Mouse (Mus musculus): ENCODE measurements around the gene Hist1h2an. TPM values are rescaled to one million over a fixed set of nuclear protein-coding genes. Genes with fewer than 3 reads are reported as not detected.
"Not testable (repeated sequence)": the region's sequence is repeated elsewhere in the genome, so short reads cannot be mapped to it uniquely, and the experiment has no call there.

Gene Hist1h2an
- polyA plus RNA-seq, 1 experiment: 6.8 TPM

- no peaks in the 10 kb centered on the region for H3K27me3 ChIP-seq (ENCODE audit: control insufficient read depth, insufficient read depth, insufficient read length)
- H3K36me3 ChIP-seq (ENCODE audit: control insufficient read depth, insufficient read depth): no peaks in the 10 kb centered on the region
- peak within 1 kb of the TSS; percentile 30 for H3ac ChIP-seq (ENCODE audit: control insufficient read depth, insufficient read length)
- H3K4me3 ChIP-seq: peak within 1 kb of the TSS; percentile 58
- TF ChIP-seq POLR2AphosphoS2 (IDR thresholded peaks at IDR 0.05; ENCODE audit: insufficient read length, low read depth): peak; percentile 99
- no peak for TF ChIP-seq TCF3 (IDR thresholded peaks at IDR 0.05; ENCODE audit: insufficient read length, low read depth)
- TF ChIP-seq MYOG (IDR thresholded peaks at IDR 0.05; ENCODE audit: control insufficient read depth in 1 of 3, insufficient read depth in 1 of 3, insufficient read length in 2 of 3, low read depth in 2 of 3): no peak
- TF ChIP-seq POLR2A (IDR thresholded peaks at IDR 0.05; ENCODE audit: insufficient read length, low read depth): peak; percentile 99
- H3K4me2 ChIP-seq (ENCODE audit: low read depth): peak within 1 kb of the TSS; percentile 95
- no peaks in the 10 kb centered on the region for H3K79me2 ChIP-seq (ENCODE audit: control insufficient read depth, insufficient read depth)
These were observed 7.0 kb downstream of the Hist1h2an start, which contains the start of gene Hist1h1b for GRCm38 (mm10) chr13:21779767-21780731. Gene Hist1h1b (minus strand): TSS chr13:21780625.

DNA sequence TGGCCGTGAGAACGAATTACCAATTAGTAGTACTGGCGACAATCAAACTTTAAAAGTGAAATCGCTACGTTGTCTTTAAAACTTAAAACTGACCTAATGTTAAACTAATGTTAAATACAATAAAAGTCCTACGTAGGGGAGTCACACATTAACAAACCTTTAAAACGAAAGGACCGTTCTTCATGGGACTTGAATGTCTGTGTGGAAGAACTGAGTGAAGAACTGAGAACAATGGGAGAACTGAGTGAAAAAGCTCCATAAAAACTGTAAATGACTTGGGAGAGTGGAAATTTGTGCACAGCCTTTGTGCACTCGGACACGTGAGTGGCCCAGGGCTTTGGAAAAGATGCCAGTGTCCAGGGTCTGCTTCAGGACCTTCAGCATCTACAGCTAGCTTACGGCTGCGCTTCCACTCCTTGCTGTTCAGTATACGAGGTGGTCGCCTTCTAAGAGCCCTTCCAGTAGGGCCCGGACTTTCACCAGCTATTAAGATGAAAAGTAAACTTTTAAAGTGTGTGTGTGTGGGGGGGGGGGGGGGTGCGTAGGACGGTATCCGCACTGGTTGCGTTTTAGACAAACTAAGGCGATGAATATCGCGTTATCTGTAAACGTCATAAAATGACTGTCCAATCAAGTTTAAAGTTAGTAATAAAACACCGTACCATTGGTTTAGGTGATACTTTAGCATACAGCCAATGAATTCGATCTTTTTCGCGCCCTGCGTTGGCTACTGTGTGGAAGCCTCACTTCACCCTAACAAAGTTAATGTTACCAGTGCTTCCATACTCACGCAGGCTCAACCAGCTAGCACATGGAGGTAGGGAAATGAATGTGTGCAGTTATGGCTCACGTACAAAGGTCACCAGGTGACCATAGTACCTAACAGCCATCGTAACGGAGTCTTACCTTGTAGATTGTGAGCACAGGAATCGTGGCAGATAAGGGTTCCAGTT, 7.9 kb downstream of the Hist1h2an start:
- no peaks in the 10 kb centered on the region for H3K27me3 ChIP-seq (ENCODE audit: control insufficient read depth, insufficient read depth, insufficient read length)
- no peaks in the 10 kb centered on the region for H3K79me2 ChIP-seq (ENCODE audit: control insufficient read depth, insufficient read depth)
- H3K36me3 ChIP-seq (ENCODE audit: control insufficient read depth, insufficient read depth): peaks cover 2% of the 10 kb centered on the region
- peak; percentile 93 for TF ChIP-seq POLR2A (IDR thresholded peaks at IDR 0.05; ENCODE audit: insufficient read length, low read depth)
- TF ChIP-seq POLR2AphosphoS2 (IDR thresholded peaks at IDR 0.05; ENCODE audit: insufficient read length, low read depth): peak; percentile 98
- peak; percentile 92 for TF ChIP-seq E2F4 (IDR thresholded peaks at IDR 0.05; ENCODE audit: insufficient read depth)
- no peak for TF ChIP-seq TCF12 (IDR thresholded peaks at IDR 0.05; ENCODE audit: insufficient read depth, poor library complexity, severe bottlenecking)
- peak overlapping the region; percentile 95 for H3K4me2 ChIP-seq (ENCODE audit: low read depth)
- H3ac ChIP-seq (ENCODE audit: control insufficient read depth, insufficient read length): peak overlapping the region; percentile 30
- peak overlapping the region; percentile 58 for H3K4me3 ChIP-seq

- peak overlapping the region; percentile 71 for H3K4me2 ChIP-seq (ENCODE audit: low read depth)
- no peak overlapping the region for H3ac ChIP-seq (ENCODE audit: control insufficient read depth, insufficient read length)
- no peaks in the 10 kb centered on the region for H3K36me3 ChIP-seq (ENCODE audit: control insufficient read depth, insufficient read depth)
- H3K27me3 ChIP-seq (ENCODE audit: control insufficient read depth, insufficient read depth, insufficient read length): no peaks in the 10 kb centered on the region
- no peaks in the 10 kb centered on the region for H3K79me2 ChIP-seq (ENCODE audit: control insufficient read depth, insufficient read depth)
- no peak for TF ChIP-seq TCF3 (IDR thresholded peaks at IDR 0.05; ENCODE audit: insufficient read length, low read depth)
- no peak for TF ChIP-seq SRF (IDR thresholded peaks at IDR 0.05; ENCODE audit: control insufficient read depth, insufficient read length, low read depth)
- TF ChIP-seq TCF12 (IDR thresholded peaks at IDR 0.05; ENCODE audit: insufficient read depth, poor library complexity, severe bottlenecking): no peak
- TF ChIP-seq MYOG (IDR thresholded peaks at IDR 0.05; ENCODE audit: control insufficient read depth in 1 of 3, insufficient read depth in 1 of 3, insufficient read length in 2 of 3, low read depth in 2 of 3): no peak
- no peak for TF ChIP-seq POLR2A (IDR thresholded peaks at IDR 0.05; ENCODE audit: insufficient read length, low read depth)
- TF ChIP-seq POLR2AphosphoS2 (IDR thresholded peaks at IDR 0.05; ENCODE audit: insufficient read length, low read depth): no peak
- no peak for TF ChIP-seq REST (IDR thresholded peaks at IDR 0.05; ENCODE audit: insufficient read depth, insufficient read length)
- TF ChIP-seq MAX (IDR thresholded peaks at IDR 0.05; ENCODE audit: low read depth): no peak
- TF ChIP-seq MYOD1 (IDR thresholded peaks at IDR 0.05; ENCODE audit: control insufficient read depth in 1 of 3, insufficient read length in 2 of 3, low read depth in 2 of 3): no peak
- TF ChIP-seq CEBPB (IDR thresholded peaks at IDR 0.05; ENCODE audit: insufficient read depth, poor library complexity, severe bottlenecking): no peak
- TF ChIP-seq USF1 (IDR thresholded peaks at IDR 0.05; ENCODE audit: low read depth): no peak
- TF ChIP-seq E2F4 (IDR thresholded peaks at IDR 0.05; ENCODE audit: insufficient read depth): no peak
- peak overlapping the region; percentile 24 for H3K4me3 ChIP-seq
These were observed 31.3 kb downstream of the Hist1h2an start for GRCm38 (mm10) chr13:21755707-21756106.

DNA sequence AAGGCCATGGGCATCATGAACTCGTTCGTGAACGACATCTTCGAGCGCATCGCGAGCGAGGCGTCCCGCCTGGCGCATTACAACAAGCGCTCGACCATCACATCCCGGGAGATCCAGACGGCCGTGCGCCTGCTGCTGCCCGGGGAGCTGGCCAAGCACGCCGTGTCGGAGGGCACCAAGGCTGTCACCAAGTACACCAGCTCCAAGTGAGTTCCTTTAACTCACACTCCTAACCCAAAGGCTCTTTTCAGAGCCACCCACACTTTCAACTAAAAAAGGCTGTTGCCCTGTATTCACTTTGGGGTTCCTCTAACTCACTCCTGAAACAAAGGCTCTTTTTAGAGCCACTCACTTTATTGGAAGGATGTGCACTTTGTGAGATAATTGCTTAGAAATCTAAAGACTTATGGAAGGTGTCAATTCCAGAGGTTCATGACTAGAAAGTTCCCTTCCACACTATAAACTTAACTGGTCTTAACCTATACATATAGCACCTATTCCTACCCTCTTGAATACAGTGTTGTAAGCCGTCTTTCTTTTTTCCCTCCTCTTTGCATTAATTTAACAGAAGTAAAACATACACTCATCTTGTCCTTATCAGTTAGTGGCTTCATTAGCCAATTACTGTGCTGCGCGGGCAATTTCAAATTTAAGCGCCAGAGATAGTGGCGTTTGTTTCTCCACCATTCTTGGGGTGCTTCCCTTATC, 32.6 kb downstream of the Hist1h2an start:
- H3ac ChIP-seq (ENCODE audit: control insufficient read depth, insufficient read length); H3K79me2 ChIP-seq (ENCODE audit: control insufficient read depth, insufficient read depth); H3K36me3 ChIP-seq (ENCODE audit: control insufficient read depth, insufficient read depth); H3K27me3 ChIP-seq (ENCODE audit: control insufficient read depth, insufficient read depth, insufficient read length): not testable (repeated sequence)
- Histone ChIP-seq H3K4me2 (ENCODE audit: low read depth) (peak overlapping the region; percentile 71), H3K4me3 (peak overlapping the region; percentile 24)
- TF ChIP-seq E2F4 (IDR thresholded peaks at IDR 0.05; ENCODE audit: insufficient read depth) (peak; percentile 93), POLR2AphosphoS2 (IDR thresholded peaks at IDR 0.05; ENCODE audit: insufficient read length, low read depth) (peak; percentile 67)

Measured in myocyte (in vitro differentiated cells).